Comparison of ENCODE assay signal across 16 mouse cellular contexts in genomic region chr16:13378157-13378556, GRCm38 (mm10).
DNase-seq lines count a peak whose midpoint lies in the region; ATAC-seq lines count a peak whose summit lies in the region.
"Had no signal": no experiment of that assay in that cellular context is flagged by ENCODE, and none has a peak within 500 bp of the region (broad histone marks: within the 10 kb centered on the region; RNA-seq: fewer than 3 reads in every experiment).

No protein-coding gene starts in this region.

- H3K4me1 ChIP-seq in heart, embryonic 10.5 days = peaks cover 30% of the 10 kb centered on the region
- H3K4me1 ChIP-seq in brown adipose tissue, adult 24 weeks (ENCODE audit: control insufficient read depth, insufficient read depth, insufficient read length, low read length) = peaks cover 9% of the 10 kb centered on the region
- H3K4me1 ChIP-seq in lung, embryonic 16.5 days (replicated peaks; ENCODE audit: control insufficient read depth, insufficient read depth, low read length) = no peaks in the 10 kb centered on the region
- no peaks in the 10 kb centered on the region for H3K4me1 ChIP-seq in intestine, embryonic 15.5 days (replicated peaks)
- H3K4me1 ChIP-seq: forebrain, embryonic 12.5 days; limb, embryonic 12.5 days; midbrain, embryonic 15.5 days had no signal

- WGBS in heart, embryonic 10.5 days = 86% methylated on average over 5 of the region's 5 CpGs
- 85% methylated on average over 5 of the region's 5 CpGs for WGBS in lung, embryonic 16.5 days
- WGBS in intestine, embryonic 15.5 days = 88% methylated on average over 5 of the region's 5 CpGs

- H3K27me3 ChIP-seq in heart, embryonic 10.5 days (ENCODE audit: insufficient read depth, poor library complexity, severe bottlenecking) = no peaks in the 10 kb centered on the region
- no peaks in the 10 kb centered on the region for H3K27me3 ChIP-seq in lung, embryonic 16.5 days (ENCODE audit: control insufficient read depth, insufficient read depth, low read depth, low read length)
- H3K27me3 ChIP-seq in intestine, embryonic 15.5 days (replicated peaks) = no peaks in the 10 kb centered on the region
- H3K27me3 ChIP-seq: forebrain, embryonic 12.5 days; limb, embryonic 12.5 days; midbrain, embryonic 15.5 days had no signal

- 0 out of 2 replicates have a peak, but pooled peaks have one; percentile 60 for ATAC-seq in lung, embryonic 16.5 days (ENCODE audit: low read depth)
- ATAC-seq in intestine, embryonic 15.5 days = no peak
- no peak for ATAC-seq in erythroid progenitor cell, adult 5-6 weeks (replicated peaks; ENCODE audit: low FRiP score, poor library complexity, severe bottlenecking)
- ATAC-seq: hindbrain, postnatal 0 days; liver, postnatal 0 days; midbrain, embryonic 15.5 days had no signal

- no peak overlapping the region for H3K9ac ChIP-seq in lung, embryonic 16.5 days (ENCODE audit: low read length)
- H3K9ac ChIP-seq in intestine, embryonic 15.5 days = no peak overlapping the region
- H3K9ac ChIP-seq: forebrain, embryonic 12.5 days; limb, embryonic 12.5 days; liver, postnatal 0 days; midbrain, embryonic 15.5 days had no signal

- no peak overlapping the region for H3K27ac ChIP-seq in heart, embryonic 10.5 days
- peak overlapping the region; percentile 74 for H3K27ac ChIP-seq in brown adipose tissue, adult 24 weeks (replicated peaks; ENCODE audit: low read depth, low read length)
- peak overlapping the region; percentile 49 for H3K27ac ChIP-seq in lung, embryonic 16.5 days (ENCODE audit: low read length)
- no peak overlapping the region for H3K27ac ChIP-seq in intestine, embryonic 15.5 days
- H3K27ac ChIP-seq: forebrain, embryonic 12.5 days; hindbrain, postnatal 0 days; limb, embryonic 12.5 days; midbrain, embryonic 15.5 days had no signal

- peak; percentile 98 for DNase-seq in heart, adult 11 months
- DNase-seq in heart, embryonic 10.5 days (ENCODE audit: low spot score) = no peak
- peak; percentile 43 for DNase-seq in heart, postnatal 4 days
- no peak for DNase-seq in Muller cell, postnatal 12 days (ENCODE audit: inconsistent ontology term)
- DNase-seq: cerebellum, adult 2 months; gastrocnemius, postnatal 36 days; liver, postnatal 0 days; right cerebral cortex, adult 18-20 months had no signal

- H3K4me2 ChIP-seq in lung, embryonic 16.5 days (ENCODE audit: low read depth, low read length) = no peak overlapping the region
- no peak overlapping the region for H3K4me2 ChIP-seq in intestine, embryonic 15.5 days (replicated peaks)
- H3K4me2 ChIP-seq: forebrain, embryonic 12.5 days; limb, embryonic 12.5 days; midbrain, embryonic 15.5 days had no signal

- 0 out of 2 replicates have a peak, but pooled peaks cover 3% of the 10 kb centered on the region for H3K36me3 ChIP-seq in heart, embryonic 10.5 days
- no peaks in the 10 kb centered on the region for H3K36me3 ChIP-seq in lung, embryonic 16.5 days (ENCODE audit: control insufficient read depth, insufficient read depth, low read length)
- no peaks in the 10 kb centered on the region for H3K36me3 ChIP-seq in intestine, embryonic 15.5 days
- H3K36me3 ChIP-seq: forebrain, embryonic 12.5 days; limb, embryonic 12.5 days; midbrain, embryonic 15.5 days had no signal

- H3K4me3 ChIP-seq in heart, embryonic 10.5 days = no peak overlapping the region
- H3K4me3 ChIP-seq in brown adipose tissue, adult 24 weeks (ENCODE audit: insufficient read depth, low read depth, low read length) = no peak overlapping the region
- no peak overlapping the region for H3K4me3 ChIP-seq in lung, embryonic 16.5 days (ENCODE audit: low read length)
- H3K4me3 ChIP-seq in intestine, embryonic 15.5 days (replicated peaks) = no peak overlapping the region
- H3K4me3 ChIP-seq: forebrain, embryonic 12.5 days; limb, embryonic 12.5 days; midbrain, embryonic 15.5 days had no signal

- H3K9me3 ChIP-seq in heart, embryonic 10.5 days = no peaks in the 10 kb centered on the region
- H3K9me3 ChIP-seq in lung, embryonic 16.5 days (ENCODE audit: control insufficient read depth, low read length) = no peaks in the 10 kb centered on the region
- no peaks in the 10 kb centered on the region for H3K9me3 ChIP-seq in intestine, embryonic 15.5 days
- H3K9me3 ChIP-seq: forebrain, embryonic 12.5 days; limb, embryonic 12.5 days; midbrain, embryonic 15.5 days had no signal

Comparison
In these comparisons a context has a peak if more than half of its experiments do, and no peak if none do; other contexts are left out.
1. DNase-seq: peak in heart, adult 11 months (single experiment) and heart, postnatal 4 days (single experiment); none in heart, embryonic 10.5 days (single experiment) and Muller cell, postnatal 12 days (single experiment).
2. H3K27ac ChIP-seq: peak in brown adipose tissue, adult 24 weeks (single experiment) and lung, embryonic 16.5 days (single experiment); none in heart, embryonic 10.5 days (single experiment) and intestine, embryonic 15.5 days (single experiment).